Mouse (Mus musculus) CH12.LX (cell line): Measurements from ENCODE around the gene Gm20388. TPM values are rescaled to one million over a fixed set of nuclear protein-coding genes. Genes with fewer than 3 reads are reported as not detected.

Source experiments
- DNase-seq: peaks from one replicate; pipeline ENCODE4 v3.0.0-alpha.2; 2013; ENCODE audit errors: extremely low read depth
- H3K27ac ChIP-seq: 2 replicates; pipeline ENCODE4 v1.5.1; 2012; ENCODE audit warnings: low read depth, mild to moderate bottlenecking, control low read depth, moderate library complexity; ENCODE audit not compliant: insufficient read depth
- H3K27me3 ChIP-seq: replicated peaks from 2 replicates; pipeline ENCODE3; 2012; ENCODE audit warnings: inconsistent platforms
- H3K36me3 ChIP-seq, 2 experiments: replicated peaks in 1 of 2; 2 replicates each; pipeline versions ENCODE3 to v1.6.1; 2012; ENCODE audit warnings: inconsistent platforms in 1 of 2, low read length in 1 of 2, mild to moderate bottlenecking in 1 of 2, mixed read lengths in 1 of 2, moderate library complexity in 1 of 2; ENCODE audit not compliant: control insufficient read depth in 1 of 2, insufficient read depth in 1 of 2
- H3K4me1 ChIP-seq, 2 experiments: 2 replicates each; pipeline ENCODE4 v1.6.1; 2012; ENCODE audit warnings: inconsistent platforms in 1 of 2, moderate library complexity in 1 of 2; ENCODE audit not compliant: insufficient read depth in 2 of 2, control insufficient read depth in 1 of 2
- H3K4me2 ChIP-seq: 2 replicates; pipeline ENCODE4 v1.6.1; 2012; ENCODE audit warnings: low read depth, mild to moderate bottlenecking, control low read depth; ENCODE audit not compliant: poor library complexity, insufficient read depth, severe bottlenecking
- H3K4me3 ChIP-seq, 3 experiments: fragments of 150-350 bp in 1 of 3; sonication (generic) in 1 of 3; replicated peaks in 1 of 3; 2 replicates each; pipeline versions ENCODE3 to v1.5.1; 2011 to 2012; ENCODE audit warnings: low read depth in 2 of 3, low read length in 2 of 3, mild to moderate bottlenecking in 2 of 3, moderate library complexity in 2 of 3, control low read depth in 1 of 3, improper control_type of control experiment in 1 of 3, inconsistent platforms in 1 of 3, mixed read lengths in 1 of 3; ENCODE audit not compliant: poor library complexity in 1 of 3
- H3K79me2 ChIP-seq: replicated peaks from 2 replicates; pipeline ENCODE4 v1.6.1; 2012; ENCODE audit warnings: mild to moderate bottlenecking, moderate library complexity; ENCODE audit not compliant: control insufficient read depth, poor library complexity, insufficient read depth, severe bottlenecking; ENCODE audit errors: extremely low read depth
- H3K9ac ChIP-seq: 2 replicates; pipeline ENCODE4 v1.6.1; 2012; ENCODE audit warnings: low read depth, mild to moderate bottlenecking, control low read depth, moderate library complexity; ENCODE audit not compliant: insufficient read depth
- H3K9me3 ChIP-seq: replicated peaks from 2 replicates; pipeline ENCODE3; 2012; ENCODE audit warnings: low read length, inconsistent platforms, mixed read lengths
- BHLHE40 ChIP-seq: IDR thresholded peaks from 2 replicates; pipeline ENCODE4 v1.6.1; 2011; ENCODE audit warnings: mild to moderate bottlenecking, low read depth, low read length, improper control_type of control experiment
- ETS1 ChIP-seq: conservative IDR thresholded peaks from 2 replicates; pipeline ENCODE4 v1.6.1; 2012; ENCODE audit warnings: low read depth, mild to moderate bottlenecking, inconsistent platforms, low read length, improper control_type of control experiment, moderate library complexity
- GABPA ChIP-seq: IDR thresholded peaks from 2 replicates; pipeline ENCODE4 v1.6.1; 2012; ENCODE audit warnings: low read depth, low read length, improper control_type of control experiment, inconsistent platforms; ENCODE audit not compliant: insufficient replicate concordance
- JUN ChIP-seq: IDR thresholded peaks from 2 replicates; pipeline ENCODE4 v1.6.1; 2011; ENCODE audit warnings: low read depth, mild to moderate bottlenecking, low read length, improper control_type of control experiment, moderate library complexity; ENCODE audit not compliant: insufficient read depth
- JUND ChIP-seq: conservative IDR thresholded peaks from 2 replicates; pipeline ENCODE4 v1.6.1; 2011; ENCODE audit warnings: low read depth, low read length, improper control_type of control experiment
- KAT2A ChIP-seq: IDR thresholded peaks from 2 replicates; pipeline ENCODE4 v1.6.1; 2012; ENCODE audit warnings: low read length, improper control_type of control experiment, inconsistent platforms; ENCODE audit not compliant: insufficient replicate concordance
- MAX ChIP-seq: IDR thresholded peaks from 2 replicates; pipeline ENCODE4 v1.6.1; 2011; ENCODE audit warnings: low read length, improper control_type of control experiment
- MAZ ChIP-seq: IDR thresholded peaks from 2 replicates; pipeline ENCODE4 v1.6.1; 2012; ENCODE audit warnings: low read depth, mild to moderate bottlenecking, inconsistent platforms, low read length, improper control_type of control experiment, moderate library complexity
- NRF1 ChIP-seq: IDR thresholded peaks from 2 replicates; pipeline ENCODE4 v1.6.1; 2014; ENCODE audit warnings: low read depth, mild to moderate bottlenecking, inconsistent platforms, low read length, improper control_type of control experiment, moderate library complexity
- PAX5 ChIP-seq: IDR thresholded peaks from 2 replicates; pipeline ENCODE4 v1.6.1; 2012; ENCODE audit warnings: low read length, inconsistent platforms, mixed read lengths
- POLR2AphosphoS2 ChIP-seq: IDR thresholded peaks from 2 replicates; pipeline ENCODE4 v1.6.1; 2011; ENCODE audit warnings: low read depth, low read length, improper control_type of control experiment
- RAD21 ChIP-seq: IDR thresholded peaks from 2 replicates; pipeline ENCODE4 v1.6.1; 2011; ENCODE audit warnings: low read depth, mild to moderate bottlenecking, low read length, improper control_type of control experiment, moderate library complexity
- SIN3A ChIP-seq: IDR thresholded peaks from 2 replicates; pipeline ENCODE4 v1.6.1; 2012; ENCODE audit warnings: low read length, improper control_type of control experiment, inconsistent platforms
- SMC3 ChIP-seq: IDR thresholded peaks from 2 replicates; pipeline ENCODE4 v1.6.1; 2011; ENCODE audit warnings: low read depth, low read length, improper control_type of control experiment
- TBP ChIP-seq: conservative IDR thresholded peaks from 2 replicates; pipeline ENCODE4 v1.6.1; 2011; ENCODE audit warnings: low read depth, low read length, improper control_type of control experiment
- USF1 ChIP-seq: IDR thresholded peaks from 2 replicates; pipeline ENCODE4 v1.6.1; 2014; ENCODE audit warnings: low read depth, mild to moderate bottlenecking, inconsistent platforms, low read length, improper control_type of control experiment
- ZC3H11A ChIP-seq: IDR thresholded peaks from 2 replicates; pipeline ENCODE4 v1.6.1; 2012; ENCODE audit warnings: low read depth, mild to moderate bottlenecking, inconsistent platforms, low read length, improper control_type of control experiment
- ZMIZ1 ChIP-seq: IDR thresholded peaks from 2 replicates; pipeline ENCODE4 v1.6.1; 2012; ENCODE audit warnings: low read depth, mild to moderate bottlenecking, inconsistent platforms, low read length, improper control_type of control experiment
- ZNF384 ChIP-seq: IDR thresholded peaks from 2 replicates; pipeline ENCODE4 v1.6.1; 2012; ENCODE audit warnings: low read depth, low read length, improper control_type of control experiment, inconsistent platforms
- dilution Hi-C: fragments of 300-500 bp; cut with MboI; formaldehyde crosslinking; loops from 2 replicates; pipeline ENCODE4 v1.14.3; 2020; ENCODE audit warnings: low sequenced_read_pairs; ENCODE audit not compliant: extremely low pct_unique_long_range_greater_than_20kb, extremely low pct_ligation_motif_present
- in situ Hi-C: fragments of 300-500 bp; cut with MboI; formaldehyde crosslinking; loops from 3 replicates; pipeline ENCODE4 v1.14.3; 2019; ENCODE audit warnings: low sequenced_read_pairs, low pct_ligation_motif_present, low pct_unique_long_range_greater_than_20kb, mixed read lengths
- polyA plus RNA-seq: library from polyadenylated mRNA; unstranded; fragments of >175 nt; gene quantifications from 2 replicates; pipeline ENCODE4 v1.2.1, GENCODE M21; 2012; ENCODE audit warnings: low read depth; ENCODE audit not compliant: insufficient read length
- total RNA-seq, 2 experiments: library from RNA; depleted of rRNA; stranded (reverse); fragments of 300-350 nt in 1 of 2; fragments of >200 nt in 1 of 2; gene quantifications; 2 replicates each; pipeline ENCODE4 v1.2.3; 2012 to 2014

The Gm20388 gene
- total and polyA plus RNA-seq, 3 experiments = 14.8 to 26.3 (median 22.2) TPM

GRCm38 (mm10) chr8:122179354-122179753, 2268.7 kb downstream of the Gm20388 start:
- Histone ChIP-seq H3K4me2 (no peak overlapping the region), H3K27me3 (peaks cover 86% of the 10 kb centered on the region), H3K9ac (no peak overlapping the region), H3K27ac (no peak overlapping the region), H3K4me3 (no peak overlapping the region), H3K4me1 (peaks cover 5 to 14% of the 10 kb centered on the region in 2 experiments), H3K9me3 (no peaks in the 10 kb centered on the region), H3K36me3 (no peaks in the 10 kb centered on the region), H3K79me2 (no peaks in the 10 kb centered on the region)
- dilution Hi-C loops = no loop called here
- in situ Hi-C loops = no loop called here
- TF ChIP-seq POLR2AphosphoS2 (no peak), ZNF384 (no peak), JUND (no peak), ZC3H11A (no peak), NRF1 (no peak), USF1 (no peak), SIN3A (no peak), ETS1 (no peak), JUN (no peak), SMC3 (no peak), BHLHE40 (no peak), GABPA (no peak), MAZ (no peak)
- DNase-seq = no peak

GRCm38 (mm10) chr8:122180116-122180515, 2269.5 kb downstream of the Gm20388 start:
- H3K9ac ChIP-seq = no peak overlapping the region
- no peaks in the 10 kb centered on the region for H3K36me3 ChIP-seq
- H3K79me2 ChIP-seq = no peaks in the 10 kb centered on the region
- dilution Hi-C loops (no loop called here), in situ Hi-C loops (no loop called here)
- no peak overlapping the region for H3K4me2 ChIP-seq
- peaks cover 93% of the 10 kb centered on the region for H3K27me3 ChIP-seq
- DNase-seq = no peak
- no peaks in the 10 kb centered on the region for H3K9me3 ChIP-seq
- peaks cover 0 to 11% of the 10 kb centered on the region in 2 experiments; a peak in 2 of 4 replicates for H3K4me1 ChIP-seq
- H3K4me3 ChIP-seq = no peak overlapping the region
- no peak overlapping the region for H3K27ac ChIP-seq
- no peak for TF ChIP-seq KAT2A
- TF ChIP-seq ETS1 = no peak
- no peak for TF ChIP-seq ZC3H11A
- TF ChIP-seq ZMIZ1 = no peak
- no peak for TF ChIP-seq RAD21
- no peak for TF ChIP-seq MAX
- TF ChIP-seq PAX5 = no peak
- no peak for TF ChIP-seq TBP
